Mouse (Mus musculus): Measurements from ENCODE around the gene Sdk1.

DNA sequence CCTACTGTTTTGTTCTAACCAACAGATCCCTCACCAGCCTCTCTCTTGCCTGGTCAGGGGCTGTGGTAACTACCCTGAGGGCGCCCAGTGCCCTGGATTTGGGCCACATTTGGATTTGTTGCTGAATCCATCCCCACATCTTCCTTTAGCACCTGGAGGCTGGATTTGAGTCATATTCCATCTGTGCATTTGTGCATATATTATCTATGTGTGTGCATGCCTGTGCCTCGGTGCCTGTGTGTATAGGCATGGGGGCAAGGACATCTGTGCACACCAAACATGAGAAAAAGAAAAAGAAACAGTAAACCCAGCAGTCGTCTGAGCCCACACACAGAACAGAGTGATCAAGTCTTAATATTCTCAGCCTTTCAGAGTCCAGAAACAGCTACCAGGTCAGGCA is 752.9 kb downstream of the Sdk1 start:
- TF ChIP-seq CTCF (IDR thresholded peaks at IDR 0.05; ENCODE audit: control insufficient read depth, insufficient read depth, insufficient replicate concordance, low read depth, low read length) (no peak), POLR2A (IDR thresholded peaks at IDR 0.05; ENCODE audit: control insufficient read depth, low read depth, low read length) (no peak)

Data from testis, adult 2 months (tissue).